Mouse (Mus musculus) CD4-positive, CD25-positive, alpha-beta regulatory T cell, adult 4 months (primary cell): ENCODE results near the gene Tbc1d25. TPM values are rescaled to one million over a fixed set of nuclear protein-coding genes. Genes with fewer than 3 reads are reported as not detected.

Experiments
- ATAC-seq: one replicate; pipeline ENCODE4 v1.8.0; 2017
- polyA plus RNA-seq, 2 experiments: library from polyadenylated mRNA; unstranded; fragments of 100-300 nt; shearing (Covaris generic); gene quantifications; one replicate each; pipeline ENCODE4 v1.2.1; 2017

The Tbc1d25 gene
- polyA plus RNA-seq, result 1 to 10 TPM; 3.2 to 4.2 TPM

- peak; percentile 82 for ATAC-seq
Observed at GRCm38 (mm10) chrX:8175504-8176385, at the start of gene Tbc1d25. TSS of gene Tbc1d25 (minus strand) at chrX:8176181.

- no peak for ATAC-seq
Observed at GRCm38 (mm10) chrX:8223473-8223872, 47.5 kb upstream of the Tbc1d25 start.

- no peak for ATAC-seq
Observed at GRCm38 (mm10) chrX:8222678-8223421, 46.9 kb upstream of the Tbc1d25 start.

GRCm38 (mm10) chrX:8222296-8222677 lies 46.3 kb upstream of the Tbc1d25 start:
- ATAC-seq, result no peak

GRCm38 (mm10) chrX:8219651-8220050 lies 43.7 kb upstream of the Tbc1d25 start:
- ATAC-seq, result no peak

- ATAC-seq, result no peak
Observed at GRCm38 (mm10) chrX:8218114-8218513, 42.1 kb upstream of the Tbc1d25 start.

GRCm38 (mm10) chrX:8217383-8217782 lies 41.4 kb upstream of the Tbc1d25 start:
- ATAC-seq, result no peak

- no peak for ATAC-seq
Observed at GRCm38 (mm10) chrX:8211490-8212207, 35.7 kb upstream of the Tbc1d25 start.

GRCm38 (mm10) chrX:8209720-8210119 lies 33.7 kb upstream of the Tbc1d25 start:
- no peak for ATAC-seq

GRCm38 (mm10) chrX:8207224-8207623 lies 31.2 kb upstream of the Tbc1d25 start:
- ATAC-seq, result no peak

GRCm38 (mm10) chrX:8206694-8207197 lies 30.8 kb upstream of the Tbc1d25 start:
- no peak for ATAC-seq

GRCm38 (mm10) chrX:8206015-8206693 lies 30.2 kb upstream of the Tbc1d25 start, which contains the start of gene Porcn:
TSS of gene Porcn (minus strand) at chrX:8206525.
- no peak for ATAC-seq

- ATAC-seq, result no peak
Observed at GRCm38 (mm10) chrX:8205551-8205950, 29.6 kb upstream of the Tbc1d25 start.

- no peak for ATAC-seq
Observed at GRCm38 (mm10) chrX:8205088-8205487, 29.1 kb upstream of the Tbc1d25 start.

GRCm38 (mm10) chrX:8204076-8204475 lies 28.1 kb upstream of the Tbc1d25 start:
- no peak for ATAC-seq

GRCm38 (mm10) chrX:8203105-8203504 lies 27.1 kb upstream of the Tbc1d25 start:
- ATAC-seq, result no peak

GRCm38 (mm10) chrX:8193419-8193723 lies 17.4 kb upstream of the Tbc1d25 start, which contains the start of gene Ebp:
TSS of gene Ebp (minus strand) at chrX:8193512.
- peak; percentile 30 for ATAC-seq

GRCm38 (mm10) chrX:8192640-8193418 lies 16.8 kb upstream of the Tbc1d25 start:
- peak; percentile 99 for ATAC-seq

GRCm38 (mm10) chrX:8192126-8192639 lies 16.2 kb upstream of the Tbc1d25 start:
- ATAC-seq, result no peak

GRCm38 (mm10) chrX:8182871-8183540 lies 7.0 kb upstream of the Tbc1d25 start:
- no peak for ATAC-seq

- ATAC-seq, result no peak
Observed at GRCm38 (mm10) chrX:8179646-8180045, 3.7 kb upstream of the Tbc1d25 start.
